Mouse (Mus musculus) brain, embryonic 14.5 days (tissue): ENCODE measurements at regions not wholly inside any gene's neighbourhood (a gene's known extent, or its start where the extent isn't known, plus 50 kb on each side); places are given as distances from the start of the nearest gene placed in this dataset.

Experiments used
- CTCF ChIP-seq: fragments of 200-500 bp; IDR thresholded peaks from 2 replicates; pipeline ENCODE4 v1.5.1; 2012; ENCODE audit warnings: inconsistent platforms, mild to moderate bottlenecking, moderate library complexity, borderline replicate concordance; ENCODE audit not compliant: insufficient read depth, insufficient read length; ENCODE audit errors: extremely low read depth
- POLR2A ChIP-seq: fragments of 200-500 bp; IDR thresholded peaks from 2 replicates; pipeline ENCODE4 v1.6.1; 2012; ENCODE audit warnings: mild to moderate bottlenecking, inconsistent platforms, borderline replicate concordance; ENCODE audit not compliant: poor library complexity, insufficient read depth, insufficient read length, severe bottlenecking; ENCODE audit errors: extremely low read depth

DNA sequence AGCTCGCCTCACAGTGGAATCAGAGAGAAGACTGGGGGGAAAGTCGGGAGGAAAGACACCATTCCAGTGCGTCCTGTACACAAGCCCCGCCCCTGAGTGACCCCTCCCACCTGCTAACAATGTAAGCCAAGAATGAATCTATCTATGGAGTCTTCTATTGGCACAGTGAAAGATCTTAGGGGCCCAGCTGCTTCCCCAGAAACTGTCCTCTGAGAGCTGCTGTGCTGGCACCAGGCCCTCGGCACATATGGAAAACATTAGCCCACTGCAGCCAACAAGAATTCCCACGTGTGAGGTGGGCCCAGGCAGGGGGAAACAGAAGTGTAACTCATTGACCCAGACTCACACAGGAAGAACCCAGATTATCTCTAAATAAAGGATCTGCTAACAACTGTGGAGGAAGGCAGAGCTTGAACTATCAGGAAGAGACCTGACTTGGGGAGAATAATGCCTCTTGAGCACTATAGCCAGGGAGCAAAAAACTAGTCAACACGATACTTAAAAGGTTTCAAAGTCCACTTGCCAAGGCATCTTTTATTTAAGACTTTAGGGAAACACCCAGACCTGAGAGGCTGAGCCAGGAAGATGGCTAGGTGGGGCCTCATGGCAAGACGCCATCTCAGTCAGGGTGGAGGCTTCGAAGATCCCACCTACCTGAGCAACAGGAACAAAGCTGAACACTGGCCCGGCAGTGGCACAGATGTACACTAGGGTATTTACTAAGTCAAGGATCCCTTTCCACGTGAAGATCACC, 180.1 kb downstream of the Mroh4 start:
- TF ChIP-seq POLR2A (no peak), CTCF (no peak)
